Mouse (Mus musculus) kidney, adult 10 weeks (tissue): Measurements from ENCODE around the gene Gm13043. TPM values are rescaled to one million over a fixed set of nuclear protein-coding genes. Genes with fewer than 3 reads are reported as not detected.

ENCODE experiments used
- polyA plus RNA-seq: library from polyadenylated mRNA; stranded (reverse); fragments of 350-450 nt; fragmentation: Illumina TruSeq; extraction: RNeasy Lipid Tissue Mini Kit (QIAGEN cat#74804); gene quantifications from one replicate; pipeline ENCODE4 v1.2.3, GENCODE M21; 2014; ENCODE audit warnings: low read depth, low replicate concordance

Gene Gm13043
- polyA plus RNA-seq: not detected

DNA sequence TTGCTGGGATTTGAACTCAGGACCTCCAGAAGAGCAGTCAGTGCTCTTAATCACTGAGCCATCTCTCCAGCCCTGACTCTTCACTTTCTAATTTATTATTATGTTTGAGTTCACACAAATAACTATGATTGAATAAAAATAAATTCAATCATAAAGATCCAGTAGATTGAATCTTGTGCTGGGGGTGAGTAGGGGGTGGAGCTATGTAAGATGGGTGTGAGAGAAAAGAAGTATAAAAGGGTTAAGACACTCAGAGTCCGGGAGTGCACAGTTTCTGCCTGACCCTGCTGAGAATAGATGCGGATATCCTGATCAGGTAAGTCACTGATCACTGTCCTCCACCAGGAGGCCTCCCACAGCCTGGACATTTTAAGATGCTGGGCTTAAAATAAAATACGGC is at the start of gene Gm13043:
Gene Gm13043, plus strand, starts transcription at position 301 of the 400 bp plus-strand sequence.

DNA sequence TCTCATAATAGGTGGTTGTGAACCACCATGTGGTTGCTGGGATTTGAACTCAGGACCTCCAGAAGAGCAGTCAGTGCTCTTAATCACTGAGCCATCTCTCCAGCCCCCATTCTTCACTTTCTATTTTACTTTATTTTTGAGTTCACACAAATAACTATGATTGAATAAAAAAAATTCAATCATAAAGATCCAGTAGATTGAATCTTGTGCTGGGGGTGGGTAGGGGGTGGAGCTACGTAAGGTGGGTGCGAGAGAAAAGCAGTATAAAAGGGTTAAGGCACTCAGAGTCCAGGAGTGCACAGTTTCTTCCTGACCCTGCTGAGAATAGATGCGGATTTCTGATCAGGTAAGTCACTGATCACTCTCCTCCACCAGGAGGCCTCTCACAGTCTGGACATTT is 24.5 kb downstream of the Gm13043 start, which contains the start of gene Gm13040:
Gene Gm13040, plus strand, starts transcription at position 301 of the 400 bp plus-strand sequence.

DNA sequence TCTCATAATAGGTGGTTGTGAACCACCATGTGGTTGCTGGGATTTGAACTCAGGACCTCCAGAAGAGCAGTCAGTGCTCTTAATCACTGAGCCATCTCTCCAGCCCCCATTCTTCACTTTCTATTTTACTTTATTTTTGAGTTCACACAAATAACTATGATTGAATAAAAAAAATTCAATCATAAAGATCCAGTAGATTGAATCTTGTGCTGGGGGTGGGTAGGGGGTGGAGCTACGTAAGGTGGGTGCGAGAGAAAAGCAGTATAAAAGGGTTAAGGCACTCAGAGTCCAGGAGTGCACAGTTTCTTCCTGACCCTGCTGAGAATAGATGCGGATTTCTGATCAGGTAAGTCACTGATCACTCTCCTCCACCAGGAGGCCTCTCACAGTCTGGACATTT is 40.3 kb downstream of the Gm13043 start, which contains the start of the genes BC080695 and Gm13057:
Gene BC080695, plus strand, starts transcription at position 301 of the 400 bp plus-strand sequence.
Gene Gm13057, plus strand, starts transcription at position 310 of the 400 bp plus-strand sequence.

Other genes starting within 250 kb of the Gm13043 start
- gene Pdpn, start 211.8 kb upstream of the Gm13043 start, polyA plus RNA-seq: 9.2 TPM
- gene Lrrc38, start 161.6 kb upstream of the Gm13043 start, polyA plus RNA-seq: not detected
- gene Pramel1, start 116.9 kb upstream of the Gm13043 start, polyA plus RNA-seq: not detected
- 14.5 TPM for gene Pramef8, start 98.9 kb upstream of the Gm13043 start, polyA plus RNA-seq
- gene Oog4, start 61.0 kb upstream of the Gm13043 start, polyA plus RNA-seq: not detected
- not detected for gene Gm13040, start 24.6 kb downstream of the Gm13043 start, polyA plus RNA-seq
- gene BC080695, start 40.4 kb downstream of the Gm13043 start, polyA plus RNA-seq: not detected
- gene Gm13057, start 40.4 kb downstream of the Gm13043 start, polyA plus RNA-seq: not detected
- not detected for gene Gm13083, start 103.7 kb downstream of the Gm13043 start, polyA plus RNA-seq
- gene Gm13088, start 145.9 kb downstream of the Gm13043 start, polyA plus RNA-seq: not detected
- not detected for gene Gm13089, start 191.4 kb downstream of the Gm13043 start, polyA plus RNA-seq
- gene Gm13078, start 208.1 kb downstream of the Gm13043 start, polyA plus RNA-seq: not detected